Mouse (Mus musculus) embryo, embryonic 11 days (tissue): ENCODE results near the gene Exosc9.

ENCODE experiments used
- DNase-seq: peaks from one replicate; pipeline ENCODE4 v3.0.0-alpha.2; 2015

Exosc9 gene

DNA sequence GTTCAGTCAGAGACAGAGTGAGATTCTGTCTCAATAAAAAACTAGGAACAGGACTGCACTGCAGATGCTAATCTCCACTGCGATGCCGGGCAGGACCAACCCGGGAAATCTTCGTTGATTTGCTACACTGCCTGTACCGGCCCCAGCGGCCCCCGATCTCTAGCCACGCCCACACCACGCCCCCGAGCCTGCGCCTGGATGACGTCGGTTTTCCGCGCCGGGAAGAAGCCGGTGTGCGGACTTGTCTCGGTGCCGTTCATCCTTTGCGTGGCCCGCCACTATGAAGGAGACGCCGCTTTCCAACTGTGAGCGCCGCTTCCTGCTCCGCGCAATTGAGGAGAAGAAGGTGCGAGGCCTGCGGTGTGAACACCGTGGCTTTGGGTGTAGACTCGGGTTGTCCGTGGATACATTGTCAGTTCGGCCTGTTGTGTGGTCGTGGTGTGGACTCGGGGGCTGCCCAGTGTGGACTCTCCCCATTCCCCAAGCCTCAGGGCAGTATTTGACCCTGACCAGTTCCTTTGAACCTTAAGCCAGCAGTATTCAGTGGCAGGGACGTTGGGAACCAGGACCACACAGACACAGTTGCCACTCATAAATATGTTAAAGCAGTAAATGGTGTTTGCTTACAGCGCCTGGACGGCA lies at the start of gene Exosc9:
Exosc9 (plus strand) TSS at position 201 of the 642 bp plus-strand sequence.
- peak; percentile 93 for DNase-seq

- no peak for DNase-seq
Measured at GRCm38 (mm10) chr3:36505306-36505705, 47.1 kb upstream of the Exosc9 start.

DNA sequence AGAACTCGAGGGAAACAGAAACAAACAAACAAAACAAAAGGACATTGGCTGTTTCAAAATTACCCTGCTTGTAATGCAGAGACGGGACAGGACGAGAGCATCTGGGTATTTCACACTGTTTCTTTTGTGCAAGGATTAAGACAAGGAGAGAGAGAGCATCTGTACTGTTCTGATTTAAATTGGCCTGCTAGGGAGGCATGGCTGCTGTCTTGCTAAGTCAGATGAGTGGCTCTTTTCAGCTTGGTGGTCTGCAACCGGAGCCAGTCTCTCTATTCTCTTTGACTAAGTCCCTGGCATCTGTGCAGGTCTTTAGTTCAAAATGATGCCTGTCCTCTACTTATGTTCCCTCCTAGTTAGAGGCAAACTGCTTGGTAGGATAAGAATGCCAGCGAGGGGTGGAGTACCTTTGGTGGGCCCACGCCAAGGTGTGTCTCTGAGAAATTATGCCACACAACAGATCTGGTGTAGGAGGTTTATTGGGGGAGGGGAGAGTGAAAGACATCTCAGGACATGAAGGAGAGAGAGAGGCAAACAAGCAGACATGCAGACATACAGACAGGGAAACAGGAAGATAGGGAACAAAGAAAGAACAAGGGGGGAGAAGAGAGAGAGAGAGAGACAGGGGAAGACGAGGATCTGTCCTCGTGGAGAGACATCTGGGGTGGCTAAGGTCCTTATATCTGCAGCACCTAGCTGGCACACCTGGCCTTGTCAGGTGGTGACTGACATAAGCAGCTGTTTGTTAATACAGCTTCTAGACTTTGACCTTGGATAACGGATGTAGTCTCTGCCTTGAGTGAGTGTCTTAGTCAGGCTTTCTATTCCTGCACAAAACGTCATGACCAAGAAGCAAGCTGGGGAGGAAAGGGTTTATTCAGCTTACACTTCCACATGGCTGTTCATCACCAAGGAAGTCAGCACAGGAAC lies 46.3 kb upstream of the Exosc9 start:
- no peak for DNase-seq

DNA sequence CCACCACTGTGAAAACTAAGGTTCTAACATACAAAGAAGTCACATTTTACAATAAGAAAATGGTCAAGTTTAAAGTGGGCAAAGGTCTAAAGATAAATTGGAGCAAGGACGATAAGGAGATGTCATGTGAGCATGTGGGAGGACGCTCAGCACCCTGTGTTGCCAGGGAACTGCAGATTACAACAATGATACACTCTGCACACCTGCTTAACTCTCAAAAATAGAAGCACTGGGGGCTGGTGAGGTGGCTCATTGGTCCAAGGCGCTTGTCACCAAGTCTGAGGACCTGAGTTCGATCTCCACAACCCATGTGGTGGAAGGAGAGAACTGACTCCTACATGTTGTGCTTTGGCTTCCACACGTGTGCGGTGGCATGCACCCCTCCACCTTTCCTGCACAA lies 40.9 kb upstream of the Exosc9 start:
- DNase-seq: no peak

- no peak for DNase-seq
Measured at GRCm38 (mm10) chr3:36516196-36516595, 36.2 kb upstream of the Exosc9 start.

DNA sequence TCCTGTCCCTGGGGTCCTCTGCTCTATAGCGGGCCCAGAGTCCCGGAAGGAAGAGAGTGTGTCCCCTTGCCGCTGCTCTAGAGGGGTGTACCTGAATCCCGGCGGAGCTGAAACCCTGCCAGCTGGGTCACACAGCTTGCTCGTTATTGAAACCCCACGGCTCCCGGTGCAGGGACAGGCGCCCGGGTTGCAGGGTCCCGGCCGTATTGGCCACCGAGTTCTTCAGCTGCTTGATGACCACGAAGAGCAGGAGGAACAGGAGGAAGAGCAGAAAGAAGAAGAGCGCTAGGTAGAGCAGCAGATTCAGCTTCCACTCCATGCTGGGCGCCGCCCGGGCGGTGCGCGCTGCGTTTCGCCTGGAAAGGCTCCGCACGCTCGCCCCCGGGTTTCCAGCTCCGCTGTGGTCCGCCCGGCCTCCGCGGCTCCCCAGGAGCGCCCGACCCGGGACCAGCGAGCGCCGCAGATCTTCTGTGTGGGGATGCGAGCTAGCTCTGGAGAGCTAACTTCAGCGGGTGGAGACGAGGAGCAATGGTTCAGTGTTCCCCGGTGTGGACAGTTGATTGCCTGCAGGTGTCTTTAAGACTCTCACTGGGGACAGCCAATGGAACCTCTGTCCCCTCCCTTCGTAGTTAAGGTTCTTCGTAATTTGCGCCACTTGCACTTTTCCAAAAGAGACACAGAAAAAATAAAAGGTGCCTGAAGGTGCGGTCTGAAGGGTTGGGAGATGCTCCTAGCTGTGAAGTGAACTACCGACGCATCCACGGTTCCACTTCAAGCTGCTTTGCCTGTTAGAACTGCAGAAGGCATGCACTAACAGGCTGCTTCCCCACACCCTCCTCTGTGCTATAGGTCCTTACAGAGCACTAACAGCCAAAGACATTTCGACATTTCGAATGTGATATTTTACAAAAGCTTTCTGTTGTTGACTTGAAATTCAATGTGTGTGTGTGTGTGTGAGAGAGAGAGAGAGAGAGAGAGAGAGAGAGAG lies 31.0 kb upstream of the Exosc9 start, which contains the start of gene Gm11549:
Gm11549 (minus strand) TSS at position 741 of the 988 bp plus-strand sequence.
- peak; percentile 65 for DNase-seq

DNA sequence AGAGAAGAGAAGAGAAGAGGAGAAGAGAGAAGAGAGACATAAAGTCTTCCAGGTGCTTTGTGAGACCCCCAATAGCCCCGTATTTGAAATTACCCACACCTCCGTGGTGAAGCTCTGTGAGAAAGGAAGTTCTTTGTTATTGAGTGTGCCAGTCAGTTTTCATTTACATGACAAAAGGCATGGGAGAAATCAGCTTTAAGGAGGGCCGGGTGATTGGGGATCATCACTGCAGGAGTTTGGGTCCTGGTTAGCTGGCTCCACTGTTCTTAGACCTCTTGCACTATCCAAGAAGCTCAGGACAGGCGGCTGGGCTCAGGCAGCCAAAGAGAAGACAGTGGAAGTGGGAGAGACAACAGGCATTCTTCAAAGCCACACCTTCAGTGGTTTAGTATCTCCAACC lies 30.3 kb upstream of the Exosc9 start:
- DNase-seq: no peak

GRCm38 (mm10) chr3:36524466-36524865 lies 27.9 kb upstream of the Exosc9 start:
- DNase-seq: no peak

GRCm38 (mm10) chr3:36530345-36530744 lies 22.1 kb upstream of the Exosc9 start:
- DNase-seq: no peak

GRCm38 (mm10) chr3:36530781-36531180 lies 21.6 kb upstream of the Exosc9 start:
- no peak for DNase-seq

DNA sequence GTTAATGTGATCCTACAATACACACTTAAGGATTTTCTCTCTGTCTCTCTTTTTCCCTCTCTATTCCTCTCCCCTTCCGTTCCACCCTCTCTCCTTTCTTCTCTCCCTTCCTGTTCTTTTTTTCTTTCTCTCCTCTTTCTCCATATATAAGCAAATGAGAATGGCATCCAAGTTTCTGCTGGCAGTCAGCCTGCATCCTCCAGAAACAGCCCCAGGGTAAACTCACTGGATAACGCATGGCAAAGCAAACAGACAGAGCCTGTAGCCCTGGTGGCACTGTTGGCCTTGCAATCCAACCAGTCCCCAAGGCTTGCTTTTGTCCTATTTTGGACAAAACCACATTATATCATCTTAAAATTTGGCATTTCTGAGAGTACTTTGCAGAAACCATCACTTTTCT lies 21.2 kb upstream of the Exosc9 start:
- DNase-seq: no peak

- DNase-seq: peak; percentile 65
Measured at GRCm38 (mm10) chr3:36531979-36532542, 20.3 kb upstream of the Exosc9 start.

DNA sequence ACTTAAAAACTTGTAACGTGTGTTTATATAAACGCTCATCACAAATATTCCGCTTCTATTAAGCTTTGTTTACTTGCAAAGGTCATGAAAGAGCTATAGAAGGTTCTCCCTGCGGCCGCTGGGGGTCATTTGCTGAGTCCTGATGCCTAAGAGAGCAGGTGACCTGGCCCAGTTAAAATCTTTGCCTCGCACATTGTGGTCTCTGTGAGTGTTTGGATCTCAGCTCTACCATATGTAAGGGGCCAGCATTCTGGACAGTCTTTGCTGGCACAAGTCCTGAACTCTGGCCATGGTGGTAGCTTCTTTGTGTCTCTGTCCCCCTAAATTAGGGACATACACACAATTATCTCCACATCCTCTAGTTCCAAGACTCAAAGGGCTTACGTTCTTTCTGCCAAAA lies 19.7 kb upstream of the Exosc9 start:
- DNase-seq: no peak

GRCm38 (mm10) chr3:36533201-36533672 lies 19.2 kb upstream of the Exosc9 start:
- peak; percentile 15 for DNase-seq

DNA sequence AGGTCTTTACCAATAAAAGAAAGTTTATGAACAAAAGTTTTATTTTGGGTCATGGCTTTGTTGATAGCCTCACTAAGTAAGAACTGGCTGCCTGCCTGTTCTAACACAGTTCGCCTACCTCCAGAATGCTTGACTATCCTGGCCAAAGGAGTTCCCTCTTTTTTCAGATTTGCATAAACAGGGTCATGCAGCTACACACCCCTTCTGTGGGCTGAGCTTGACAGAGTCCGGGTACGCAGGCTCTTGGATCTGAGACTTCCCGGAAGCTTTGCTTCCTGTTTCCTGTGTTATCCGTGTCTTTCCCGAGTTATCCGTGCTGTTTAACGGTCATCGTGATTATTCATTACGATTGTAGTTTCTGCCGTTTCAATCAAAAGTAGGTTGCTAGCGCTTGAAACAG lies 16.4 kb upstream of the Exosc9 start:
- DNase-seq: no peak

GRCm38 (mm10) chr3:36537701-36538470 lies 14.5 kb upstream of the Exosc9 start:
- no peak for DNase-seq

- no peak for DNase-seq
Measured at GRCm38 (mm10) chr3:36540756-36541155, 11.7 kb upstream of the Exosc9 start.

- DNase-seq: no peak
Measured at GRCm38 (mm10) chr3:36541399-36541798, 11.0 kb upstream of the Exosc9 start.

DNA sequence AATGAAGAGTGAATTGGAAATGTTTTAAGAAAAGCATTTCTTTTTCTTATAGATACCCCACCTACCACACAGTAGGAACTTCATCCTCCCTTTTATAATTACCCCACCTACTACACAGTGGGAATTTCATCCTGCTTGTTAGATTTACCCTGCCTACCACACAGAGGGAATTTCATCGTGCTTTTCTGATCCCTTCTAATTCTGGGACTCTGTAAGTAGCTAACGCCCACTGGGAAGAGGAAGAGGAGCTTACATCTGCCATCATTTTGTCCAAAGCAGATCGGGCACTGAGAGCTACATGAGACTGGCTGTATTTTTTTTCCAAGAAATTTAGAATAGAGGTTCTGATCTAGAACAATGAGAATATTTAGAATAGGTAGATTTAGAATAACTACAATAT lies 7.4 kb upstream of the Exosc9 start:
- no peak for DNase-seq

GRCm38 (mm10) chr3:36551343-36551742 lies 1.1 kb upstream of the Exosc9 start:
- peak; percentile 68 for DNase-seq

- DNase-seq: no peak
Measured at GRCm38 (mm10) chr3:36551851-36552384, 488 bp upstream of the Exosc9 start.
